Comparison of ENCODE assay signal across 8 mouse cellular contexts in genomic region chr13:58113061-58113900, GRCm38 (mm10). TPM values are rescaled to one million over a fixed set of nuclear protein-coding genes. Genes with fewer than 3 reads are reported as not detected.
A peak's percentile ranks its signal among the peaks of the same experiment; 100 is the strongest.
DNase-seq lines count a peak whose midpoint lies in the region; ATAC-seq lines count a peak whose summit lies in the region.

TSS of gene Klhl3 (minus strand) at chr13:58113592.

- H3K27ac ChIP-seq in embryonic facial prominence, embryonic 13.5 days: peak within 1 kb of the TSS; percentile 84
- peak within 1 kb of the TSS; percentile 67 for H3K27ac ChIP-seq in heart, embryonic 15.5 days
- no peak within 1 kb of the TSS for H3K27ac ChIP-seq in liver, embryonic 13.5 days

- peak; percentile 96 for DNase-seq in heart, adult 11 months
- no peak for DNase-seq in heart, adult 8-10 months (ENCODE audit: low spot score)
- peak; percentile 71 for DNase-seq in kidney, postnatal 14 days
- DNase-seq in liver, embryonic 13.5 days: no peak
- DNase-seq in naive thymus-derived CD4-positive, alpha-beta T cell, adult 2 months (ENCODE audit: low read depth): peak; percentile 84
- DNase-seq in splenic B cell, adult 2 months (ENCODE audit: low read depth, low spot score): peak; percentile 45

- WGBS in embryonic facial prominence, embryonic 13.5 days: under 1% methylated on average over 35 of the region's 35 CpGs
- WGBS in heart, embryonic 15.5 days: under 1% methylated on average over 35 of the region's 35 CpGs
- 2% methylated on average over 35 of the region's 35 CpGs for WGBS in liver, embryonic 13.5 days (ENCODE audit: insufficient replicate concordance)

- no peaks in the 10 kb centered on the region for H3K36me3 ChIP-seq in embryonic facial prominence, embryonic 13.5 days
- H3K36me3 ChIP-seq in heart, embryonic 15.5 days: no peaks in the 10 kb centered on the region
- H3K36me3 ChIP-seq in liver, embryonic 13.5 days: no peaks in the 10 kb centered on the region
- no peaks in the 10 kb centered on the region for H3K36me3 ChIP-seq in splenic B cell, adult 2 months (ENCODE audit: control insufficient read depth, insufficient read depth, low read length, poor library complexity, severe bottlenecking)

- 0 out of 2 replicates have a peak, but pooled peaks have one; percentile 64 for ATAC-seq in embryonic facial prominence, embryonic 13.5 days (ENCODE audit: insufficient number of reproducible peaks, insufficient read depth, low FRiP score, low TSS enrichment, low read depth)
- ATAC-seq in heart, embryonic 15.5 days (replicated peaks; ENCODE audit: insufficient number of reproducible peaks, insufficient read depth, low FRiP score, low read depth): peak; percentile 80
- ATAC-seq in liver, embryonic 13.5 days (ENCODE audit: low read depth): 0 out of 2 replicates have a peak, but pooled peaks have one; percentile 27

- H3K4me2 ChIP-seq in embryonic facial prominence, embryonic 13.5 days: peak within 1 kb of the TSS; percentile 82
- H3K4me2 ChIP-seq in heart, embryonic 15.5 days: peak within 1 kb of the TSS; percentile 77
- peak within 1 kb of the TSS; percentile 67 for H3K4me2 ChIP-seq in liver, embryonic 13.5 days

- H3K4me3 ChIP-seq in embryonic facial prominence, embryonic 13.5 days: peak within 1 kb of the TSS; percentile 58
- peak within 1 kb of the TSS; percentile 63 for H3K4me3 ChIP-seq in heart, embryonic 15.5 days
- H3K4me3 ChIP-seq in liver, embryonic 13.5 days (replicated peaks): peak within 1 kb of the TSS; percentile 51

- H3K4me1 ChIP-seq in embryonic facial prominence, embryonic 13.5 days: peaks cover 18% of the 10 kb centered on the region
- H3K4me1 ChIP-seq in heart, embryonic 15.5 days (replicated peaks): peaks cover 34% of the 10 kb centered on the region
- H3K4me1 ChIP-seq in liver, embryonic 13.5 days (replicated peaks): peaks cover 19% of the 10 kb centered on the region

- H3K9ac ChIP-seq in embryonic facial prominence, embryonic 13.5 days: peak within 1 kb of the TSS; percentile 76
- peak within 1 kb of the TSS; percentile 57 for H3K9ac ChIP-seq in heart, embryonic 15.5 days
- H3K9ac ChIP-seq in liver, embryonic 13.5 days: peak within 1 kb of the TSS; percentile 51

- no peaks in the 10 kb centered on the region for H3K9me3 ChIP-seq in embryonic facial prominence, embryonic 13.5 days
- H3K9me3 ChIP-seq in heart, embryonic 15.5 days (replicated peaks): no peaks in the 10 kb centered on the region
- H3K9me3 ChIP-seq in liver, embryonic 13.5 days (replicated peaks): no peaks in the 10 kb centered on the region

- no peaks in the 10 kb centered on the region for H3K27me3 ChIP-seq in embryonic facial prominence, embryonic 13.5 days
- no peaks in the 10 kb centered on the region for H3K27me3 ChIP-seq in heart, embryonic 15.5 days
- peaks cover 54% of the 10 kb centered on the region for H3K27me3 ChIP-seq in liver, embryonic 13.5 days
- no peaks in the 10 kb centered on the region for H3K27me3 ChIP-seq in splenic B cell, adult 2 months (ENCODE audit: control insufficient read depth, insufficient read depth, low read length, poor library complexity, severe bottlenecking)

RNA-seq across cellular contexts. Expression of gene Klhl3, which starts in this region (rescaled TPM):
- 1 to 10 TPM; 2.0 to 3.1 (median 2.4) TPM for total RNA-seq in heart, adult 8-10 months (2022)
- 2.5 and 3.5 TPM in 2 replicates for polyA plus RNA-seq in embryonic facial prominence, embryonic 13.5 days (2015; fragmentation: Nextera tagmentation; extraction: Ambion mirVana)
- 7.1 and 7.2 TPM in 2 replicates for polyA plus RNA-seq in heart, embryonic 15.5 days (2015; fragmentation: Nextera tagmentation; extraction: Ambion mirVana)
- 0.79 and 0.91 TPM in 2 replicates for polyA plus RNA-seq in liver, embryonic 13.5 days (2015; fragmentation: Nextera tagmentation; extraction: Ambion mirVana)

Comparison
In these comparisons a context has a peak if more than half of its experiments do, and no peak if none do; other contexts are left out.
1. DNase-seq: peak in heart, adult 11 months (single experiment), kidney, postnatal 14 days (single experiment), naive thymus-derived CD4-positive, alpha-beta T cell, adult 2 months (single experiment) and splenic B cell, adult 2 months (single experiment); none in heart, adult 8-10 months (single experiment) and liver, embryonic 13.5 days (single experiment).
2. Peak in ATAC-seq, H3K4me3 ChIP-seq, H3K9ac ChIP-seq and H3K4me2 ChIP-seq in liver, embryonic 13.5 days; RNA of the gene not detected or under 1 TPM.
3. ATAC-seq: peak in every context shown above with its lines; median percentile 80 in heart, embryonic 15.5 days; 64 in embryonic facial prominence, embryonic 13.5 days; 27 in liver, embryonic 13.5 days.
4. Peak in every context shown above with its lines, with median percentiles within 50 percentile points of each other: H3K4me2 ChIP-seq, H3K4me3 ChIP-seq and H3K9ac ChIP-seq.